Mouse (Mus musculus): Measurements from ENCODE around the gene Cntnap5b. TPM values are rescaled to one million over a fixed set of nuclear protein-coding genes. Genes with fewer than 3 reads are reported as not detected.

Gene Cntnap5b
- polyA plus RNA-seq, 1 experiment from 2014 or later = not detected

- no peak overlapping the region for H3K27ac ChIP-seq
- ATAC-seq (replicated peaks; ENCODE audit: low FRiP score, low read depth) (no peak), DNase-seq (ENCODE audit: low spot score) (no peak)
- no peak overlapping the region for H3K4me3 ChIP-seq (replicated peaks; ENCODE audit: low read depth, low read length)
- H3K9ac ChIP-seq (ENCODE audit: low read depth, low read length) = no peak overlapping the region
- no peak for TF ChIP-seq CTCF (IDR thresholded peaks at IDR 0.05; ENCODE audit: low read depth)
- no peak overlapping the region for H3K4me2 ChIP-seq (ENCODE audit: low read length)
- H3K4me1 ChIP-seq (replicated peaks; ENCODE audit: insufficient read depth, low read length) = no peaks in the 10 kb centered on the region
- H3K9me3 ChIP-seq (replicated peaks; ENCODE audit: low read length) = no peaks in the 10 kb centered on the region
- 94% methylated on average over 2 of the region's 2 CpGs for WGBS
- H3K27me3 ChIP-seq (ENCODE audit: insufficient read depth, low read length) = no peaks in the 10 kb centered on the region
- H3K36me3 ChIP-seq (ENCODE audit: insufficient read depth, low read length) = no peaks in the 10 kb centered on the region
These were observed 691.3 kb downstream of the Cntnap5b start for GRCm38 (mm10) chr1:100463877-100464276.

- Histone ChIP-seq H3K9ac (ENCODE audit: low read depth, low read length) (no peak overlapping the region), H3K36me3 (ENCODE audit: insufficient read depth, low read length) (no peaks in the 10 kb centered on the region), H3K27ac (no peak overlapping the region), H3K4me3 (replicated peaks; ENCODE audit: low read depth, low read length) (no peak overlapping the region), H3K4me2 (ENCODE audit: low read length) (no peak overlapping the region), H3K9me3 (replicated peaks; ENCODE audit: low read length) (no peaks in the 10 kb centered on the region), H3K4me1 (replicated peaks; ENCODE audit: insufficient read depth, low read length) (no peaks in the 10 kb centered on the region), H3K27me3 (ENCODE audit: insufficient read depth, low read length) (no peaks in the 10 kb centered on the region)
- TF ChIP-seq CTCF (IDR thresholded peaks at IDR 0.05; ENCODE audit: low read depth) = no peak
- no peak for ATAC-seq (replicated peaks; ENCODE audit: low FRiP score, low read depth)
- 72% methylated on average over 1 of the region's 1 CpGs for WGBS
- no peak for DNase-seq (ENCODE audit: low spot score)
These were observed 692.7 kb downstream of the Cntnap5b start for GRCm38 (mm10) chr1:100465226-100465625.

GRCm38 (mm10) chr1:100467595-100467994 is 695.0 kb downstream of the Cntnap5b start:
- no peaks in the 10 kb centered on the region for H3K36me3 ChIP-seq (ENCODE audit: insufficient read depth, low read length)
- 70% methylated on average over 1 of the region's 1 CpGs for WGBS

GRCm38 (mm10) chr1:100509866-100510265 is 737.3 kb downstream of the Cntnap5b start:
- DNase-seq (ENCODE audit: low spot score) = no peak
- H3K9me3 ChIP-seq (replicated peaks; ENCODE audit: low read length) = no peaks in the 10 kb centered on the region
- no peaks in the 10 kb centered on the region for H3K4me1 ChIP-seq (replicated peaks; ENCODE audit: insufficient read depth, low read length)
- H3K27ac ChIP-seq = no peak overlapping the region
- no peak overlapping the region for H3K4me3 ChIP-seq (replicated peaks; ENCODE audit: low read depth, low read length)
- no peaks in the 10 kb centered on the region for H3K36me3 ChIP-seq (ENCODE audit: insufficient read depth, low read length)
- no peaks in the 10 kb centered on the region for H3K27me3 ChIP-seq (ENCODE audit: insufficient read depth, low read length)
- ATAC-seq (replicated peaks; ENCODE audit: low FRiP score, low read depth) = no peak
- TF ChIP-seq CTCF (IDR thresholded peaks at IDR 0.05; ENCODE audit: low read depth) = no peak
- H3K4me2 ChIP-seq (ENCODE audit: low read length) = no peak overlapping the region
- no peak overlapping the region for H3K9ac ChIP-seq (ENCODE audit: low read depth, low read length)

More at GRCm38 (mm10) chr1:100467595-100467994, 695.0 kb downstream of the Cntnap5b start:
- no peak overlapping the region for H3K9ac ChIP-seq (ENCODE audit: low read depth, low read length)
- no peaks in the 10 kb centered on the region for H3K27me3 ChIP-seq (ENCODE audit: insufficient read depth, low read length)
- H3K4me2 ChIP-seq (ENCODE audit: low read length) = no peak overlapping the region
- ATAC-seq (replicated peaks; ENCODE audit: low FRiP score, low read depth) = no peak
- no peak for TF ChIP-seq CTCF (IDR thresholded peaks at IDR 0.05; ENCODE audit: low read depth)
- DNase-seq (ENCODE audit: low spot score) = no peak
- H3K9me3 ChIP-seq (replicated peaks; ENCODE audit: low read length) = no peaks in the 10 kb centered on the region
- H3K4me3 ChIP-seq (replicated peaks; ENCODE audit: low read depth, low read length) = no peak overlapping the region
- no peaks in the 10 kb centered on the region for H3K4me1 ChIP-seq (replicated peaks; ENCODE audit: insufficient read depth, low read length)
- H3K27ac ChIP-seq = no peak overlapping the region

Data from kidney, postnatal 0 days (tissue).